Mouse (Mus musculus): ENCODE measurements around the gene Il21r.

- TF ChIP-seq CTCF (IDR thresholded peaks at IDR 0.05; ENCODE audit: low read depth, low read length) (no peak), GATA1 (IDR thresholded peaks at IDR 0.05; ENCODE audit: borderline replicate concordance, low read length) (no peak), TAL1 (conservative IDR thresholded peaks at IDR 0.05; ENCODE audit: low read depth, low read length) (no peak), GATA2 (IDR thresholded peaks at IDR 0.05; ENCODE audit: borderline replicate concordance, low read depth, low read length) (no peak), POLR2AphosphoS5 (IDR thresholded peaks at IDR 0.05; ENCODE audit: insufficient replicate concordance, low read depth, low read length) (no peak)
Measured at GRCm38 (mm10) chr7:125555351-125555872, 47.8 kb upstream of the Il21r start.

Data from G1E (cell line).